Mouse (Mus musculus) cerebellum, postnatal 14 days (tissue): ENCODE measurements around the gene Pten.
"Not testable (repeated sequence)": the region's sequence is repeated elsewhere in the genome, so short reads cannot be mapped to it uniquely, and the experiment has no call there.

Experiments
- DNase-seq, 2 experiments: peaks; one replicate each; pipeline ENCODE4 v3.0.0; 2021; ENCODE audit warnings: mixed read lengths in 2 of 2

Gene Pten

GRCm38 (mm10) chr19:32755104-32755791, 2.0 kb upstream of the Pten start:
- peak; percentile 47 to 79 for DNase-seq

DNA sequence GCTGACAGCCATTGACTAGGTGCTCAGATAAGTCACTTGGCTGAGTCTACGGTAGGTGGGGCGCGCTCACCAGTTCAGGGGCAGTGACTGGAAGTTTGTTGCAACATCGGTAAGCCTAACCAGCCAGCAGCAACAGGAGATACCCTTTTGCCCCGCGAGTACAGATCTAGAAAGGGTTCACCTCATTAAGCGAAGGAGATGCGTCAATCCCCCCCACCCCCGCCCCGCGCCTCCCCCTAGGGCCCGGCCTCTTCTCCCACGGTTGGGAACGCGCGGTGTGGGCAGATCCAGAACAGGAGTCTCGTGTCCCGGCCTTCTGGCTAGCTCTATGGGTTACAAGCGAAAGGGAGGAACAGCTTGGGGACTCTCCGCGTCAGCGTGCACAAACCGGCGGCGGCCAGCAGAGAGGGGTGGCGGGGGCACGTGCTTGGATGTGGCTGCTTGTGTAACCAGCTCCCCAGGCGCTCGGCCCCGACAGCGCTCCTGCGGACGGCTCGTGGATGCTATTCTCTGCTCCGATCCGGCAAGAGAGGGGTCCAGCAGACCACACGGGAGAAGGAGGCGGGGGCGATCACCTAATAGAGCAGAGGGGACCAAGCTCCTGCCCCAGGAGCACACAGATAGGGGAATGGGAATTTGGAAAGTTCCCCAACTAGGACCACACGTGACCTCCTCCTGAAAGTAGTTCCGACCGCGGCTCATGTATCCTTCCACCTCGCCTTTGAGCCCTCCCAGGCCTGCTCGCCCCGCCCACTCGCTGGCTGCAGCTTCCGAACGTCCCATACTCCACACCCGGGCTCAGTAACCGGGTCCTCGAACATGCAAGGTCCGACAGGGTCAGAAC, 1.3 kb upstream of the Pten start:
- DNase-seq, result peak; percentile 98 to 99

- DNase-seq, result no peak
Measured at GRCm38 (mm10) chr19:32756636-32756899, 729 bp upstream of the Pten start.

DNA sequence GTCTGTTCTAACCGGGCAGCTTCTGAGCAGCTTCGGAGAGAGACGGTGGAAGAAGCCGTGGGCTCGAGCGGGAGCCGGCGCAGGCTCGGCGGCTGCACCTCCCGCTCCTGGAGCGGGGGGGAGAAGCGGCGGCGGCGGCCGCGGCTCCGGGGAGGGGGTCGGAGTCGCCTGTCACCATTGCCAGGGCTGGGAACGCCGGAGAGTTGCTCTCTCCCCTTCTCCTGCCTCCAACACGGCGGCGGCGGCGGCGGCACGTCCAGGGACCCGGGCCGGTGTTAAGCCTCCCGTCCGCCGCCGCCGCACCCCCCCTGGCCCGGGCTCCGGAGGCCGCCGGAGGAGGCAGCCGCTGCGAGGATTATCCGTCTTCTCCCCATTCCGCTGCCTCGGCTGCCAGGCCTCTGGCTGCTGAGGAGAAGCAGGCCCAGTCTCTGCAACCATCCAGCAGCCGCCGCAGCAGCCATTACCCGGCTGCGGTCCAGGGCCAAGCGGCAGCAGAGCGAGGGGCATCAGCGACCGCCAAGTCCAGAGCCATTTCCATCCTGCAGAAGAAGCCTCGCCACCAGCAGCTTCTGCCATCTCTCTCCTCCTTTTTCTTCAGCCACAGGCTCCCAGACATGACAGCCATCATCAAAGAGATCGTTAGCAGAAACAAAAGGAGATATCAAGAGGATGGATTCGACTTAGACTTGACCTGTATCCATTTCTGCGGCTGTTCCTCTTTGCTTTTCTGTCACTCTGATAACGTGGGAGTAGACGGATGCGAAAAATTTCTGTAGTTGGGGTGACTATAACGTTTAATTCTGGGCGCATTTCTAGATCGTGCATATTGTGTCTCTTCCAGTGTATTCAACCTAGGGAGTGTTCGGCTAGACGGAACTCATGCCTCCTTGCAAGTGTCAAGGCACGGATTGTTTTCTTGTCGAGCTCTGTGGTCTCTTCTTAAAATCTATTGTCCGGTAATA, 815 bp downstream of the Pten start:
- peak; percentile 74 to 75 for DNase-seq

DNA sequence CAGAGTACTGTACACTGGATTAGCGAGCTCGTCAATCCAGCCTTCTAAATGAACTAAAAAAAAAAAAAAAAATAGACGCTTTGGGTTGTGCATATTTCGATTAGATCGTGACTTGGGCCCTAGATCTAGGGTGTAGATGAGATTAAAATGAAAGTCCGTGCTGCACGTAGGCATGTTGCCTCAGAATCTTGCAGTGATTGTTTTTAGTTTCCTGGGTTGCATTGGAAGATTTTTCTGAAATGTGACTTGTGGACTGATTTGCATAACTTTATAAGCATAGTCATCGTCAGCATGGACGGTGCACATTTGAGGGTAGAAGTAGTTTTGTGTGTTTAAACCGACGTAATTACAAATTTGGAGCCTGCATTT, 1.5 kb downstream of the Pten start:
- DNase-seq, result no peak

- DNase-seq, result no peak
Measured at GRCm38 (mm10) chr19:32759357-32760024, 2.2 kb downstream of the Pten start.

GRCm38 (mm10) chr19:32760499-32760898, 3.2 kb downstream of the Pten start:
- no peak for DNase-seq

DNA sequence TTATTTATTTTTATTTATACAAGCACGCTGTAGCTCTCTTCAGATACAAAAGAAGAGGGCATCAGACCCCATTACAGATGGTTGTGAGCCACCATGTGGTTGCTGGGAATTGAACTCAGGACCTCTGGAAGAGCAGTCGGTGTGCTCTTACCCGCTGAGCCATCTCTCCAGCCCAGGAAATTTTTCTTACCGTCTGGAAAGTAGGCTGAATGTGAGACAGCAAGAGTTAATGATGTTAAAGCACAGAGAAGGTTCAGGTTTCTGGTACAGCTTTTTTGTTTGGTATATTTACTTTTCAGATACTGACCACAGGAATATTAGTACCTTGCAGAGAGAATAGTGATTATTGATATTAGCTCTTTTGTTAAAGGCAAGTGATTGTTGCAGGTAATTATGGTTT, 3.9 kb downstream of the Pten start:
- no peak for DNase-seq

DNA sequence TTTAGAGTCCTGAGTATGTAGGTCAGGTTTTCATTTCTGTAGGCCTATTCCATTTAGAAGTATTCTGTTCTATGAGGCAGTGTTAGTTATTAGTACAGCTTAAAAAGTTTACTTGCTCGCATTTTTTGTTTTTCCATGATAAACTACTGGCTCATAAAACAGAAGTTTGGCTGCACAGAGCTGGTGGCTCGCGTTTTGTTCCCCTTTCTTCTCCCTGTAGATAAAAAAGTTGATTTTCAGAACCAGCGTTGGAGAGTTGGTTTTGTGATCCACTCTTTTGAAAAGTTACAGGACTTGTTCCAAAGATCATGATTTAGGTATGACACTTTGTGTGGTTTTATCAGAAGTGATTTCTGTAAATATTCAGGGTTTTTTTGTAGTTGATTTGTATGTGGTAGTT, 5.2 kb downstream of the Pten start:
- no peak for DNase-seq

DNA sequence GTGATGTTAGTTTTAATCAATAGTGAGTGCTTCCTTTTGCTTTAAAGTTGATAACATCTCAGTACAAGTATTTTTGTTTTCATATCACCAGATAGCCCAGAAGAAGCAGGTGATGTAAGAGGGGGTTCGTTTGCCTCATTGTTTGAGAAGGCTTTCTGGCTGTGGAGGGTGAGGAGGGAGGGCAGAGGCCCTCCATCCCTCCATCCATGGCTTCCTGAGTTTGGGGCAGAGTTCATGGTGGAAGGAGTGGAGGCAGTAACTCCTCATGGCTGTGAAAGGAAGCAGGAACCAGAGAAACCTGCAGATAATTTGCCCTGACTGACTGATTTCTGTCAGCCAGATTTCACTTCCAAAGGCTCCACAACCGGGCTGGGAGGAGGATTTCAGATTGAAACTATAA, 21.1 kb downstream of the Pten start:
- no peak for DNase-seq

GRCm38 (mm10) chr19:32779131-32779530, 21.8 kb downstream of the Pten start:
- no peak for DNase-seq

GRCm38 (mm10) chr19:32781305-32782071, 24.2 kb downstream of the Pten start:
- DNase-seq, result no peak

DNA sequence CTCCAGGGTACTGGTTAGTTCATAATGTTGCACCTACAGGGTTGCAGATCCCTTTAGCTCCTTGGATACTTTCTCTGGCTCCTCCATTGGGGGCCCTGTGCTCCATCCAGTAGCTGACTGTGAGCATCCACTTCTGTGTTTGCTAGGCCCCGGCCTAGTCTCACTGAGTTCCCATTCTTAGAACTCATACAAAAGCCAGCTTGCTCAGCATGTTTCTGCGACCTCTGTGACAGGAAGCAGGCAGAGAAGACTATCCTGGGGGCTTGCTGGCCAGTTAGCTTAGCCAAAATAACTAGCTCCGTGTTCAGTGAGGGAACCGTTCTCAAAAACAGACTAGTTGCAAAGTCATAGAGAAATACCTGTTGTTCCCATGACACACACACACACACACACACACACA, 30.1 kb downstream of the Pten start:
- DNase-seq, result not testable (repeated sequence)

DNA sequence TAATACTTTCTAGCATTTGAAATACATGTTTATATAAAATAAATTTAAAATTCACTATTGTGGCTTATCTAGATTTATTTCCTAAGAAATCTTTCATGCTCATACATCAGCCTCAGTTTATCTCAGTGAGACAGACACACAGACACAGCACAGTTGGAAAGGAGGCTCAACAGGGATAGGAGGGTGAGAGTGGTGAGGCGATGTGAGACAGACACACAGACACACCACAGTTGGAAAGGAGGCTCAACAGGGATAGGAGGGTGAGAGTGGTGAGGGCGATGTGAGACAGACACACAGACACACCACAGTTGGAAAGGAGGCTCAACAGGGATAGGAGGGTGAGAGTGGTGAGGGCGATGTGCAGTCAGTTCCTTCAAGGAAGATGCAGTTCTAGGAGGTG, 30.7 kb downstream of the Pten start:
- DNase-seq, result not testable (repeated sequence)

- no peak for DNase-seq
Measured at GRCm38 (mm10) chr19:32789535-32789934, 32.2 kb downstream of the Pten start.

DNA sequence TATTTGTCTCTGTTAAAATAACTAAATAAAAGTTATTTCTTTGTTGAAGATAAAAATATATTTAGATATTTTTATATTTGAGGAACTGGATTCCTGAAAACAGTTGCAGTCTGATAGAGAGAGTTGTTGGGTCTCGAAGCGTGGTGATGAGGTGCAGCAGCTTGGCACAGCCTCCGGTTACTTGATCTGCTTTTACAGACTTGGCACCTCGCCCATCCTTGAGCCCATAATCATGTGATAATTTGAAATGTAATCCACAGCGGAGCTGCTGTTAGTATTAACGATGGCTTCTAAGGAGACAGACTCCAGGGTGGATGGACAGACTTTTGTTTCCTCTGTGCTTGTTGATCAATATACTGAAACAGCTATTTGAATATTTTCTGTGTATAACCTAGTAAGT, 35.3 kb downstream of the Pten start:
- DNase-seq, result peak; percentile 84 to 90

- DNase-seq, result no peak
Measured at GRCm38 (mm10) chr19:32793901-32794300, 36.6 kb downstream of the Pten start.

- DNase-seq, result no peak
Measured at GRCm38 (mm10) chr19:32800557-32800956, 43.3 kb downstream of the Pten start.

GRCm38 (mm10) chr19:32804703-32805102, 47.4 kb downstream of the Pten start:
- DNase-seq, result no peak

DNA sequence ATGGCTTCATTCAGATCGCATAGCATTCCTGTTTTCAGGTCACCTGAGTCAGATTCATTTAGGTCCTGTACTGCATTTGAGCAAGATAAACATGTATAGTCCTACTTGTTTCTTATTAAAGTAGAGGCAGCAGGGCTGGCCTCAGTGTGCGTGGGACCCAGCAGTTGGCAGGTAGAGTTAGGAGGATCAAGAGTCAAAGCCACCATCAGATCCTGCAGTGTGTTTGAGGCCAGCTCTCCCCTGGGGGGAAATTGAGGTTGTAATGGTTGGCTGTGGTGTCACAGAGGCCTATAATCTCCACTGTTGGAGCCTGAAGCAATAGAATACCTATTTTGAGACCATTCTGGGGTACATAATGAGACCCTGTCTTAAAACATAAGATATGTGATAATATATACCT, 50.3 kb downstream of the Pten start:
- no peak for DNase-seq

DNA sequence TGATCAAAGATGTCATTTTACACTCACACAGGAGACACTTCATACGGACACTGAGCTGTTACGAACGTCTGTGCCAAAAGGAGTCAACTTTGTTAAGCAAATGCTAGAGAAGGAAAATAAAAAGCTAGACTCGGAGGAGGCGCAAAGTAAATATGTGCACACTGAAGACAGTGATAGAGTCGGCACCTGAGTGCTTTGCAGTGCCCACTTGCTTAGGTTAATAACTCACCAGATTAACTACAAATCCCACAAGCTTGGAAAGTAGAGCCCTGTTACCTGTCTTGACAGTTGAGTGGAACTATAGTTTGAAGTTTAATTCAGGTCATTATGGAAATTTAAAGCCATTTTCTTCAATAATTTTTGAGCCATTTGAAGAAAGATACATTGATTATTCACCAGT, 51.4 kb downstream of the Pten start:
- DNase-seq, result no peak

DNA sequence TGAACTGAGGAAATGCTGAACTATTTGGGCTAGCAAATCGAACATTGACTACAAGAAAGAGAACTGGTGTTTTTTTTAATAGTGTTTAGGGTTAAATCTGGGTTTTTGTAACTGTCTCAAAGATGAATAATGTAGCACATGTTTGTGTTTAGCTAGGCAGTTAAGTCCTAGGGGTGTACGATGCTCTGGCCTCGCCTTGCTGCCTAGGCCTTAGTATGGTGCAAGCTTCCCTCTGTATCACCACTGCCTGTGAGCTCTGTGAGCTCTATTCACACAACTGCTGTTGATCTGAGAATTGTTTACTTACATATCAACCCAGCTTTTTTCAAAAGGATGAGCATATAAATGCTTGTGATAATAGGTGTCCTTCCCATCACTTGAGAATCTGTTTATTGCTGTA, 51.8 kb downstream of the Pten start:
- no peak for DNase-seq
